Mouse (Mus musculus): ENCODE measurements around the gene Zfp873. TPM values are rescaled to one million over a fixed set of nuclear protein-coding genes. Genes with fewer than 3 reads are reported as not detected.
"Not testable (repeated sequence)": the region's sequence is repeated elsewhere in the genome, so short reads cannot be mapped to it uniquely, and the experiment has no call there.

Zfp873 gene
- total and polyA plus RNA-seq, 3 experiments = 3.2 to 4.2 TPM; not detected in 1

DNA sequence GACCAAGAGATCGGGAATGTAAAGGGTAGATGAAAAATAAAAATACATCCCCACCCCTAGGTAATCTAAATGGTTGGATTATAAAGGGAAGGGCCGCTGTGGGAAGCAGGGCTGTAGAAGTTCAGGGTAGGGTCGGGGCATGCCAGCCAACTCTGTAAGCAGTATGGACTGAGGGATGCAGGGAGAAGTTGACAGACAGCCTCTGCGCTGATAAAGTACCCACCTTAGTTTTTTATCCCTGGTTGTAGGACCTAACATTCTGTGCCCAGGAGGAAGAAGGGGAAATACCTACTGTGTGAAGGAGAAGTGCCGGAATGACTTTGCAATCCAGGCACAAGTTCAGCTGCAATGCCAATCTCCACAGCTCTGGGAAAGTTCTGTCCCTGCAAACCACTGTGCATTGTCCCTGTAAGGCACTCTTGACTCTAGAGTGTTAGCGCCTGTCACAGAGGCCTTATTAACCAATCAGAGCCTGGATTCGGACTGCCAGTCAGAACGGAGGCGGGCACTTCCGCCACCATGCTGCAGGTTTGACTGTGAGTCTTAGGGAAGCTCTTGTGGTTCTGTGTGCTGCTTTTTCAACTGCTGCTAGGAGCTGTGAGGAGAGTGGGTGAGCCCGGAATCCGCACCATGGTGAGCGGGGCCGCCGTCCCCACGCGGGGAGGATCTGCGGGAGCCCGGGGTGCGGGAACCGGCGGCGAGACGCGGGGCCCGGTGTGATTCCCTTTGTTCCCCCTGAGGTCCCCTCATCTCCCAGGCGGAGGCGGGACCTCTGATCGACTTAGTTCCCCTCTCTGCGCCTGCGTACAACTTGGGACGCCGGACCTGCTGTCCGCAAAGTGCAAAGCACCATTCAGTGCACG, at the start of gene Zfp873 (continued):
- TF ChIP-seq TBP (IDR thresholded peaks at IDR 0.05; ENCODE audit: low read depth, low read length) = peak; percentile 82
- no peak for TF ChIP-seq CTCF (IDR thresholded peaks at IDR 0.05 in 2 of 3, conservative IDR thresholded peaks at IDR 0.05 in 1 of 3; ENCODE audit: control insufficient read depth in 1 of 3, insufficient read depth in 1 of 3, low read depth in 2 of 3, low read length in 3 of 3, poor library complexity in 1 of 3, severe bottlenecking in 1 of 3)
- TF ChIP-seq HCFC1 (IDR thresholded peaks at IDR 0.05; ENCODE audit: low read depth, low read length) = peak; percentile 77
- TF ChIP-seq CHD1 (IDR thresholded peaks at IDR 0.05; ENCODE audit: low read depth, low read length) = no peak
- no peak for TF ChIP-seq ETS1 (IDR thresholded peaks at IDR 0.05; ENCODE audit: low read depth, low read length)

DNA sequence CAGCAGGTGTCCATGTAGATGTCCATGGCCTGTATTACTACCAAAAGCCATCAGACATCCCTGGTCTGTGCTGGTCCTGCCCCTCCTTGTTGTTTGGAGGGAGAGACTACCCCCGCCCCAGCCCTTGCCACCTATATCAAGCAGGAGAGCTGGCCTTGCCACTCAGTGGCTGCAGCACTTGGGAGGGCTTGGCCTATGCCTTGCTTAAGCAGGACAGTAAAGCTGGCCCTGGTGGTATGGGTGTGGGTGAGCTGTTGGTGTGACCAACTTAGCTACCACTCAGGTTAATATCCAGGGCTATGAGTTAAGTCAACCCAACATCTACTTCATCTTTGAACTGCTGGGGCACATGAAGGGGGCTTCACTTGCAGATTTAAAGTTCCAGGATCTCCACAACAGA, 44.7 kb upstream of the Zfp873 start:
- H3K27me3 ChIP-seq (ENCODE audit: control insufficient read depth in 1 of 2, insufficient read depth in 2 of 2, low read length in 2 of 2); H3K79me2 ChIP-seq (ENCODE audit: control insufficient read depth, insufficient read depth, low read length, poor library complexity); H3K9ac ChIP-seq (ENCODE audit: control insufficient read depth, low read depth, low read length, poor library complexity, severe bottlenecking); H3K27ac ChIP-seq (ENCODE audit: control insufficient read depth, low read depth, low read length); H3K36me3 ChIP-seq (ENCODE audit: control insufficient read depth in 1 of 2, insufficient read depth in 2 of 2, low read length in 2 of 2); H3K4me1 ChIP-seq (ENCODE audit: control insufficient read depth in 1 of 2, insufficient read depth in 2 of 2, low read length in 2 of 2); DNase-seq (ENCODE audit: low read depth, low spot score); H3K9me3 ChIP-seq (replicated peaks; ENCODE audit: insufficient read depth, low read length); H3K4me3 ChIP-seq (ENCODE audit: control insufficient read depth in 1 of 2, insufficient read depth in 1 of 2, low read depth in 2 of 2, low read length in 2 of 2): not testable (repeated sequence)

DNA sequence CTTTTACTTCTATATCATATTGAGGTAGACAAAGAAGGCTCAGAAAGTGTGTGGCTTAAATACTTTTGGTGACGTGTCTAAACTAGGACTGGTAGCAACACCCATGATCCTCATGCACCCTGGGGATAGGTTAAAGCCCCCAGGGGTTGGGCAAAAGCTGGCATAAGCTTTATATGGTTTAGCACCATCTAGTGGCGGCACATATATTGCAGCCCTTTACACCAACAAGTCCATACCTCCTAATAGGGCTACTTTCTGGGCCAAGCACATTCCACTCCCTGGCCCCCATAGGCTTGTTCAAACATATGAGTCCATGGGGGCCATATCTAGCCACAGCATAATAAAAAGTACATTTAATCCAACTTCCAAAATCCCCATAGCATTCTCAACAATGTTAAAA, 43.1 kb upstream of the Zfp873 start:
- H3K36me3 ChIP-seq (ENCODE audit: control insufficient read depth in 1 of 2, insufficient read depth in 2 of 2, low read length in 2 of 2); H3K4me3 ChIP-seq (ENCODE audit: control insufficient read depth in 1 of 2, insufficient read depth in 1 of 2, low read depth in 2 of 2, low read length in 2 of 2); H3K27ac ChIP-seq (ENCODE audit: control insufficient read depth, low read depth, low read length); H3K79me2 ChIP-seq (ENCODE audit: control insufficient read depth, insufficient read depth, low read length, poor library complexity); H3K9me3 ChIP-seq (replicated peaks; ENCODE audit: insufficient read depth, low read length); H3K27me3 ChIP-seq (ENCODE audit: control insufficient read depth in 1 of 2, insufficient read depth in 2 of 2, low read length in 2 of 2); H3K4me1 ChIP-seq (ENCODE audit: control insufficient read depth in 1 of 2, insufficient read depth in 2 of 2, low read length in 2 of 2); H3K9ac ChIP-seq (ENCODE audit: control insufficient read depth, low read depth, low read length, poor library complexity, severe bottlenecking): not testable (repeated sequence)
- peak; percentile 67 for DNase-seq (ENCODE audit: low read depth, low spot score)
- peak; percentile 26 to 56 (median 38); a peak in 5 of 6 replicates for TF ChIP-seq CTCF (IDR thresholded peaks at IDR 0.05 in 2 of 3, conservative IDR thresholded peaks at IDR 0.05 in 1 of 3; ENCODE audit: control insufficient read depth in 1 of 3, insufficient read depth in 1 of 3, low read depth in 2 of 3, low read length in 3 of 3, poor library complexity in 1 of 3, severe bottlenecking in 1 of 3)
- TF ChIP-seq RAD21 (IDR thresholded peaks at IDR 0.05; ENCODE audit: low read depth, low read length) = peak; percentile 17

DNA sequence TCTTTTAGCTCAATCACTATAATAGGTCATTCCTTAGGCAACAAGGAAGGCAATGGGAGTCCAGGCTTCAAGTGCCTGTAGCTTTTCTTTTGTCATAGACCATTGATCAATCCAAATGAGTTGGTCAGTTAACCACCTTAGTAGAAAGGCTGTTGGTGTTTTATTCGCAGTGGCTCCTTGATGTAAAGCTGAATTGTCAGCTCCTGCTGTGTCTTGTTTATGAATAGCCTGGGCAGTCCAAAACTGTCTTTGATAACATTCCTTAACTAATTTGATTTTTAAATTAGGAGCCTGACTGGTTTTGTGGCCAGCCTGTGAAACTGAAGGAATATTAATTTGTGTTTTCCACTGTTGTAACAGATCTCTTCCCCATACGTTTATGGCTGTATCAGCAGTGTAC, 5.7 kb upstream of the Zfp873 start:
- Histone ChIP-seq H3K9ac (ENCODE audit: control insufficient read depth, low read depth, low read length, poor library complexity, severe bottlenecking) (no peak overlapping the region), H3K4me1 (ENCODE audit: control insufficient read depth in 1 of 2, insufficient read depth in 2 of 2, low read length in 2 of 2) (peaks cover 0 to under 1% of the 10 kb centered on the region in 2 experiments; a peak in 1 of 4 replicates), H3K27me3 (ENCODE audit: control insufficient read depth in 1 of 2, insufficient read depth in 2 of 2, low read length in 2 of 2) (no peaks in the 10 kb centered on the region; a peak in 1 of 4 replicates), H3K36me3 (ENCODE audit: control insufficient read depth in 1 of 2, insufficient read depth in 2 of 2, low read length in 2 of 2) (peaks cover 0 to under 1% of the 10 kb centered on the region in 2 experiments; a peak in 1 of 4 replicates), H3K4me3 (ENCODE audit: control insufficient read depth in 1 of 2, insufficient read depth in 1 of 2, low read depth in 2 of 2, low read length in 2 of 2) (no peak overlapping the region), H3K9me3 (replicated peaks; ENCODE audit: insufficient read depth, low read length) (no peaks in the 10 kb centered on the region), H3K27ac (ENCODE audit: control insufficient read depth, low read depth, low read length) (no peak overlapping the region), H3K79me2 (ENCODE audit: control insufficient read depth, insufficient read depth, low read length, poor library complexity) (no peaks in the 10 kb centered on the region)
- TF ChIP-seq ZMIZ1 (IDR thresholded peaks at IDR 0.05; ENCODE audit: low read depth, low read length) (no peak), NRF1 (IDR thresholded peaks at IDR 0.05; ENCODE audit: insufficient read depth, low read depth, low read length, poor library complexity, severe bottlenecking) (no peak), MAZ (IDR thresholded peaks at IDR 0.05; ENCODE audit: low read depth, low read length) (no peak), MYB (IDR thresholded peaks at IDR 0.05; ENCODE audit: low read depth, low read length) (no peak), POLR2AphosphoS2 (IDR thresholded peaks at IDR 0.05; ENCODE audit: low read length) (no peak), POLR2AphosphoS5 (IDR thresholded peaks at IDR 0.05; ENCODE audit: borderline replicate concordance, low read depth, low read length) (no peak), USF2 (IDR thresholded peaks at IDR 0.05; ENCODE audit: borderline replicate concordance in 1 of 2, insufficient read depth in 1 of 2, low read depth in 1 of 2, low read length in 2 of 2) (no peak), KAT2A (conservative IDR thresholded peaks at IDR 0.05; ENCODE audit: low read depth, low read length) (no peak)
- DNase-seq (ENCODE audit: low read depth, low spot score) = no peak
